Mouse (Mus musculus) spleen, adult 2 months (tissue): Measurements from ENCODE around the gene Dnal1. TPM values are rescaled to one million over a fixed set of nuclear protein-coding genes. Genes with fewer than 3 reads are reported as not detected.
"Not testable (repeated sequence)": the region's sequence is repeated elsewhere in the genome, so short reads cannot be mapped to it uniquely, and the experiment has no call there.

ENCODE experiments used
- DNase-seq, 2 experiments: peaks; one replicate each; pipeline versions ENCODE4 v3.0.0 to v3.0.0-alpha.2; 2012 to 2021; ENCODE audit warnings: low spot score in 2 of 2, low read depth in 1 of 2
- H3K27ac ChIP-seq: fragments of 200-500 bp; 2 replicates; pipeline ENCODE4 v1.5.1; 2012; ENCODE audit warnings: low read length, inconsistent platforms; ENCODE audit not compliant: insufficient read depth
- H3K27me3 ChIP-seq: fragments of 200-500 bp; 2 replicates; pipeline ENCODE4 v1.6.1; 2012; ENCODE audit warnings: mild to moderate bottlenecking, moderate library complexity, low read length, inconsistent platforms; ENCODE audit not compliant: control insufficient read depth, insufficient read depth
- H3K36me3 ChIP-seq: fragments of 200-500 bp; 2 replicates; pipeline ENCODE4 v1.6.1; 2012; ENCODE audit warnings: mild to moderate bottlenecking, low read length, inconsistent platforms; ENCODE audit not compliant: control insufficient read depth, insufficient read depth
- H3K4me1 ChIP-seq: fragments of 200-500 bp; 2 replicates; pipeline ENCODE4 v1.6.1; 2011; ENCODE audit warnings: inconsistent platforms; ENCODE audit not compliant: control insufficient read depth, insufficient read depth, insufficient read length
- H3K4me3 ChIP-seq: fragments of 200-500 bp; 2 replicates; pipeline ENCODE4 v1.5.1; 2011; ENCODE audit warnings: mild to moderate bottlenecking, inconsistent platforms; ENCODE audit not compliant: insufficient read depth, insufficient read length; ENCODE audit errors: extremely low read depth
- CTCF ChIP-seq: fragments of 200-500 bp; IDR thresholded peaks from 2 replicates; pipeline ENCODE4 v1.5.1; 2011; ENCODE audit warnings: mild to moderate bottlenecking, inconsistent platforms; ENCODE audit not compliant: insufficient read depth, insufficient read length, insufficient replicate concordance; ENCODE audit errors: extremely low read depth
- POLR2A ChIP-seq: fragments of 200-500 bp; IDR thresholded peaks from 2 replicates; pipeline ENCODE4 v1.6.1; 2011; ENCODE audit warnings: low read depth, low read length, inconsistent platforms
- WGBS: fragments of 180-500 bp; shearing (Covaris S2); methylation state at CpG from one replicate; pipeline ENCODE4 v1.1.7; 2018; 5-methylcytosine and 5-hydroxymethylcytosine counted together
- polyA plus RNA-seq: library from polyadenylated mRNA; depleted of rRNA; stranded (reverse); fragments of >200 nt; gene quantifications from 2 replicates; pipeline ENCODE4 v1.2.3, GENCODE M21; 2012

Gene Dnal1
- polyA plus RNA-seq, 1 experiment: 0.88 TPM

DNA sequence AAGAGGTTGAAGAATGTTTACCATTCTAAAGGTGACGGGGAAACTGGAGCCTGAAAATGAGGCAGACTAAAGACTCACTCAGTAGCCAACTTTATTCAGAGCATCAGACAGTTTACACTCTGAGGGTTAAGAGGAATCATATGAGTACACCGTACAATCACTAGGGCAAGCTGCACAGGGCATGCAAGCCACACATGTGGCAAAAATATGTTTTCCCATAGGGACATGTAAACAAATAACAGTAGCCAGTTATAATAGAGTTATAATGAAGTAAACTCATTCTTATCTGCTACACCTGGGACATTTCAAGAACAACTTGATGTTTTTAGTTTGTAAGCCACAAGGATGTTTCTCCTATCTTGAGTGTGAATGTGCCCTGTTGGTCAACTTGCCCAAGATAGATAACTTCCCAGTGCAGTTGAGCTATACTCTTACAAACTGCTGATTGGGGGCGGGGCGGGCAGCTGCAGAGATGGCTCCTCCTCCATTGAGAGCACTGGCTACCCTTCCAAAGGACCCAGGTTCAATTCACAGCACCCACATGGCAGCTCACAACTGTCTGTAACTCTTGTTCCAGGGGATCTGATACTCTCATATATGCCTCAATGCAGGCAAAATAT lies 36.7 kb upstream of the Dnal1 start:
- H3K36me3 ChIP-seq: no peaks in the 10 kb centered on the region
- 93% methylated on average over 4 of the region's 4 CpGs for WGBS
- H3K27ac ChIP-seq: no peak overlapping the region
- no peaks in the 10 kb centered on the region for H3K27me3 ChIP-seq
- no peaks in the 10 kb centered on the region for H3K4me1 ChIP-seq
- no peak for DNase-seq
- no peak overlapping the region for H3K4me3 ChIP-seq
- no peak for TF ChIP-seq CTCF
- TF ChIP-seq POLR2A: no peak

DNA sequence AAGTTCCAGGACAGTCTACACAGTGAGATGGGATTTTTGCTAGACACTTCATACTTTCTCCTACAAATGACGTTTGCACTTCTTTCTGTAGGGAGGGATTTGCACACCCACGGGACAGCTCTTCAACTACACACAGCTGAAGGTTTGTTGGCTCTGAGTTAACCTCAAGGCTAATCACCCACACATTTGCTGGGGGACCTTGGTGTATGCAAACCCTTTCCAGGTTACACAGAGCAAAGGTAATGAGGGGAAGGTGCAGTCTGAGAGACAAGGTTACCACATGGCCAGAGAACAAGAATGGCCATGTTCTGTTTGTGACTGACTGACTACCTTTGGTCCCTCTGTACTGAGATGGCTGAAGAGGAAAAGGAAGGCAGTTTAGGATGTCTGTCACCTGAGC lies 30.3 kb upstream of the Dnal1 start:
- Histone ChIP-seq H3K4me3 (no peak overlapping the region), H3K27ac (no peak overlapping the region), H3K4me1 (no peaks in the 10 kb centered on the region), H3K36me3 (no peaks in the 10 kb centered on the region), H3K27me3 (no peaks in the 10 kb centered on the region)
- DNase-seq: no peak
- 89% methylated on average over 2 of the region's 2 CpGs for WGBS
- TF ChIP-seq POLR2A: no peak
- TF ChIP-seq CTCF: no peak

DNA sequence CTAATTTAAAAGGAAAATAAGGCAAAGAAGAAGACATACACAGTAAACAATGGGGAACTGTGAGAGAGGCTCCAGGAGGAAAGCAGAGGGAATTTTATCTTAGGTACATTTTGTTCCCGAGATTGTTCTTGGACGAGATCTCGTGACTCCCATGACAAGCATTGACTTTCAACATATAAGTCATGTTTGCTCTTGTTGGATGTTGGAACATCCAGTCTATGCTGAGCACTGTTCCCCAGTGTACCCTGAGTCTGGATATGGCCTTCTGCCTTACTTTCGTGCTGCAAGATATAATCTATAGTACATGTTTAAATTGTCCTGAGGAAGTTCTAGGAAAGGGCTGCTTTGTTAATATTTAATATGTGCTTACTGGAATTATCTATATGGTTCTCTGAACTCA lies 29.6 kb upstream of the Dnal1 start:
- no peak for TF ChIP-seq POLR2A
- TF ChIP-seq CTCF: no peak
- Histone ChIP-seq H3K27ac (no peak overlapping the region), H3K36me3 (no peaks in the 10 kb centered on the region), H3K4me3 (no peak overlapping the region), H3K27me3 (no peaks in the 10 kb centered on the region), H3K4me1 (no peaks in the 10 kb centered on the region)
- no peak for DNase-seq
- WGBS: 90% methylated on average over 4 of the region's 4 CpGs

DNA sequence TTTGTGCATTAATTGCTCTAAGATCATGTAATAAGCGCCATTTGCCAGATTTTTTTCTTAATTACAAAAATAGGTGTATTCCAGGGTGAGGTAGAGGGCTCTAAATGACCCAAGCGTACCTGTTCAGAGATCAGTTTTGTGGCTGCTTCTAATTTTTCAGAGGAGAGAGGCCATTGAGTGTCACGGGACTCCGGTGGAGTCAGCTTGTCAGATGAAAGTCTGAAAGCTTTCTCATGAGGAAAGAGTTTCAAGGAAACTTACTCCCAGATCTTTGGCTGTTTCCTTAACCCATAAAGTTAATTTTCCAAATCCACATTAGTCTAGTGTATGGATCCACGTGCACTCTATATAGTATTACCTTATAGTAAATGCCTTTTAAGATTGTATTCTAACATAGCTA lies 19.5 kb upstream of the Dnal1 start:
- H3K27me3 ChIP-seq, H3K4me1 ChIP-seq, H3K36me3 ChIP-seq, H3K4me3 ChIP-seq, H3K27ac ChIP-seq, DNase-seq: not testable (repeated sequence)
- WGBS: 93% methylated on average over 5 of the region's 5 CpGs

DNA sequence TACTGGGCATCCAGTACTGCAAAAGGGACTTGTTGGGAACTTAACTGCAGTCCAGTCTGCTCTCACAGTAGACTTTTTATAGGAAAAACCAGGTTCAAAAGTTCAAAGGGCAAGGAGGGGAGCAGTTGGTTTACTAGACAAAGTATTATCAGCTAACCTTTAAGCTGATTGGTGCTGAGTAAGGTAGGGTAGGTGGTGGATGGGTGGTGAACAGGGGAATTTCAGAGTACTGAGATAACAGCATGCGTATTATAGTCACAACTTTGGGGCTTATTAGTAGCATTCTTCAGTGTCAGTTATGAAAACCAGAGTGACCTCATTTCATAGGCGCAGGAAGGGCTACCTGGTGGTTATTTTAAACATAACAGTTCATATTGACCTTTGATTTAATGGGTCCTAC lies 14.6 kb upstream of the Dnal1 start:
- no peak for DNase-seq
- no peak overlapping the region for H3K4me3 ChIP-seq
- no peaks in the 10 kb centered on the region for H3K36me3 ChIP-seq
- 93% methylated on average over 2 of the region's 2 CpGs for WGBS
- TF ChIP-seq CTCF: no peak
- TF ChIP-seq POLR2A: no peak
- H3K4me1 ChIP-seq: peaks cover 3% of the 10 kb centered on the region; the same call in 1 of the 2 replicates
- no peak overlapping the region for H3K27ac ChIP-seq
- no peaks in the 10 kb centered on the region for H3K27me3 ChIP-seq

DNA sequence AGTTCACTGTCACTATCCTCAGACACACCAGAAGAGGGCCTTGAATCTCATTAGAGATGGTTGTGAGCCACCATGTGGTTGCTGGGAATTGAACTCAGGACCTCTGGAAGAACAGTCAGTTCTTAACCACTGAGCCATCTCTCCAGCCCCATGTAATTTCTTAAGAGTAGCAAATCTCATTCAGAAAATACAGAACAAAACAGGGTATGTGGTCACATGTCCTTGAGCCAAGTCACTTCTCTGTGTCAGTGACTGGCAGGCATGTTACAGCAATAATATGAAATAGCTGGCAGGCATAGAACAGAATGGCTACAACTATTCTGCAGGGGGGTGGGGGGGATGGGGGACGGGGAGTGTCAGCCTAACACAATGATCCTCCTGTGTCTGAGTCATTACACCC lies 14.1 kb upstream of the Dnal1 start:
- 66% methylated on average over 1 of the region's 1 CpGs for WGBS
- Histone ChIP-seq H3K4me1 (peaks cover 3% of the 10 kb centered on the region; the same call in 1 of the 2 replicates), H3K27ac (no peak overlapping the region), H3K4me3 (no peak overlapping the region), H3K27me3 (no peaks in the 10 kb centered on the region), H3K36me3 (no peaks in the 10 kb centered on the region)
- TF ChIP-seq CTCF: no peak
- TF ChIP-seq POLR2A: no peak
- DNase-seq: no peak

DNA sequence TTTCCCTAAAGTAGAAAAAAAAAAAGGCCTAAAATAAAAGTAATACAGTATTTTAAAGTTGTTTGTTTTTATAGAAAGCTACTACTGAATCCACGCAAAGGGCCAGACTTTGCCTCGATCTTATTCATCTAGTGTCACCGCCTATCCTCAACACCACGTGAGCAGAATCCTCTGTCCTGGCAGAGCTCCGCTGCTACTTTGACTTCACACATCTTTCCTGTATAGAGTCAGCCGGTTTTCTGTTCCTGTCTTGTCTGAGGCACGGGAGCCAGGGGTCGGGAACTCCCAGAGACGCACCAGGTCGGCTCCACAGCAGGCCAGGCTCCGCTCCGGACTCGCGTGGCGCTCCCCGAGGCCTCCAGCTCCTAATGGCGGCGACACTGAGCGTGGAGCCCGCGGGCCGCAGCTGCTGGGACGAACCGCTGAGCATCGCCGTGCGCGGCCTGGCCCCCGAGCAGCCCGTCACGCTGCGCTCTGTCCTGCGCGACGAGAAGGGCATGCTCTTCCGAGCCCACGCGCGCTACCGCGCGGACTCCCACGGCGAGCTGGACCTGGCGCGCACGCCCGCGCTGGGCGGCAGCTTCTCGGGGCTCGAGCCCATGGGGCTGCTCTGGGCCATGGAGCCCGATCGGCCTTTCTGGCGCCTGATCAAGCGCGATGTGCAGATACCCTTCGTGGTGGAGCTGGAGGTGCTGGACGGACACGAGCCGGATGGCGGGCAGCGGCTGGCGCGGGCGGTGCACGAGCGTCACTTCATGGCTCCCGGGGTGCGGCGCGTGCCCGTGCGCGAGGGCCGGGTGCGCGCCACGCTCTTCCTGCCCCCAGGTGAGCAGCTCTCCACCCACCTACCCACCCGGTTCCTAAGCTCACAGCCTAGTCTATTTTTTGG lies 13.3 kb upstream of the Dnal1 start, which contains the start of gene Acot6:
Gene Acot6 (plus strand): TSS at position 51 of the 889 bp plus-strand sequence.
- H3K4me1 ChIP-seq, H3K27ac ChIP-seq, H3K27me3 ChIP-seq, H3K36me3 ChIP-seq: not testable (repeated sequence)
- peak within 1 kb of the TSS; percentile 54 for H3K4me3 ChIP-seq
- peak; percentile 6 to 17 for DNase-seq
- WGBS: under 1% methylated on average over 79 of the region's 80 CpGs
